Mouse (Mus musculus) sigmoid colon, adult 10 weeks (tissue): Measurements from ENCODE around the gene Cnih1. TPM values are rescaled to one million over a fixed set of nuclear protein-coding genes. Genes with fewer than 3 reads are reported as not detected.

Experiments used
- polyA plus RNA-seq: library from polyadenylated mRNA; stranded (reverse); fragments of 350-450 nt; fragmentation: Illumina TruSeq; extraction: RNeasy Lipid Tissue Mini Kit (QIAGEN cat#74804); gene quantifications from one replicate; pipeline ENCODE4 v1.2.3, GENCODE M21; 2014; ENCODE audit warnings: low read depth, low replicate concordance

The Cnih1 gene
- polyA plus RNA-seq: 227 TPM

GRCm38 (mm10) chr14:46787787-46788504 is at the start of gene Cnih1:
Gene Cnih1, minus strand, starts transcription at chr14:46788411.

GRCm38 (mm10) chr14:46831837-46832333 is 43.7 kb upstream of the Cnih1 start, which contains the start of gene Cgrrf1:
Gene Cgrrf1, plus strand, starts transcription at chr14:46832125.

GRCm38 (mm10) chr14:46821873-46822716 is 33.9 kb upstream of the Cnih1 start, which contains the start of gene Gmfb:
Gene Gmfb, minus strand, starts transcription at chr14:46822242.

DNA sequence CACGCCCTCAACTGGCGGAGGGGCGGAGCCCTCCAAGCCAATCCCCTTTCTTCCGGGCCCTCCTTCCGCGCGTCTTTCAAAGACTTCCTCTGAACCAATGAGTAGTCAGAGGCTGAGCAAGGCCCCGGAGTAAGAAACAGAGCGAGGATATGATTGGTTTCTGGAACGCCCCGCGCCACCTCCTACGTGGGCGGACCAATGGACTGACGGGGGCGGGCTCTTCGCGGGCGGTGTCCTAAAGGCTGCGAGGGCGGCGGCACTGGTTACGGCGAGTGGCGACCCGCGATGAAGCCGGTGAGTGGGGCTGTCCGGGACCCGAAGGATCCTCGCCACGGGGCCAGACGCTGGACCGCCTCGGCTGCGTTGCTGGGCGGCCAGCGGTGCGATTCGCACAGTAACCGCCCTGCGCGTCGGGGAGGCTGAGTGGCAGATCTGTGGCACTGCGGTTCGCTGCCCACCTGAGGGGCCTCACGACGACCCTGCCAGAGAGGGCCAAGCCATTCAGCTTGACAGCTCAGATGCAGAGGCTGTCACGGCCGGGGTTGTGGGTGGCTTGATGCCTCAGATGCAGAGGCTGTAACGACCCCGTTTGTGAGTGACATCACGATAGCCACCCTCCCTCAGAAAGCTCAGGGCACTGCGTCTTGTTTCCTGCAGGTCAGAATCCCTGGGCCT is 27.7 kb downstream of the Cnih1 start, which contains the start of gene Cdkn3:
Gene Cdkn3, plus strand, starts transcription at position 187 of the 675 bp plus-strand sequence.

Other genes with a start within 250 kb of the Cnih1 start
- 16.3 TPM for gene Cdkn3, start 27.9 kb downstream of the Cnih1 start, polyA plus RNA-seq
- gene Gmfb, start 33.8 kb upstream of the Cnih1 start, polyA plus RNA-seq: 241 TPM
- 36.7 TPM for gene Cgrrf1, start 43.7 kb upstream of the Cnih1 start, polyA plus RNA-seq
- gene Samd4, start 94.4 kb upstream of the Cnih1 start, polyA plus RNA-seq: 16.3 TPM